24 mouse cellular contexts compared by ENCODE assay signal in the genomic region with DNA sequence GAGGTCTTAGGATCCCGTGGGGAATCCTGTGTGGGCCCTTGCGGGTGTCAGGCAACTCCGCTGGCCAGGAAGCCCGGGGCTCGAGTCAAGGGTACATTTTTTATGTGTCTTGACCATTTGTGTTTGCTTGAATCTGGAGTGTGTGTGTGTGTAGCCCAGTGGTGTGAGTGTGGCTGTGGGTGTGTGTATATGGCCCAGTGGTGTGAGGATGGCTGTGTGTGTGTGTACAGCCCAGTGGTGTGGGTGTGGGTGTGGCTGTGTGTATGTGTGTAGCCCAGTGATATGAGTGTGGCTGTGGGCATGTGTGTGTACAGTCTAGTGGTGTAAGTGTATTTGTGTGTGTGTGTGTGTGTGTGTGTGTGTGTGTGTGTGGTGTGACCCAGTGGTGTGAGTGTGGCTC.
A peak's percentile ranks its signal among the peaks of the same experiment; 100 is the strongest.
DNase-seq lines count a peak whose midpoint lies in the region; ATAC-seq lines count a peak whose summit lies in the region.
"Had no signal": no experiment of that assay in that cellular context is flagged by ENCODE, and none has a peak within 500 bp of the region (broad histone marks: within the 10 kb centered on the region; RNA-seq: fewer than 3 reads in every experiment).

No protein-coding gene starts in this region.

- peaks cover 9% of the 10 kb centered on the region for H3K9me3 ChIP-seq in heart, embryonic 12.5 days (replicated peaks)
- no peaks in the 10 kb centered on the region for H3K9me3 ChIP-seq in kidney, embryonic 14.5 days (ENCODE audit: control insufficient read depth, low read length)
- H3K9me3 ChIP-seq in kidney, embryonic 15.5 days (replicated peaks) = peaks cover 10% of the 10 kb centered on the region; the same call in 1 of the 2 replicates
- no peaks in the 10 kb centered on the region for H3K9me3 ChIP-seq in liver, embryonic 12.5 days (replicated peaks)
- H3K9me3 ChIP-seq in liver, embryonic 11.5 days (ENCODE audit: control insufficient read depth, low read length) = no peaks in the 10 kb centered on the region
- H3K9me3 ChIP-seq in limb, embryonic 15.5 days = no peaks in the 10 kb centered on the region
- H3K9me3 ChIP-seq: embryonic facial prominence, embryonic 13.5 days; embryonic facial prominence, embryonic 15.5 days; forebrain, embryonic 13.5 days had no signal

- H3K4me3 ChIP-seq in heart, embryonic 12.5 days = no peak overlapping the region
- H3K4me3 ChIP-seq in kidney, embryonic 14.5 days (ENCODE audit: low read length) = no peak overlapping the region
- no peak overlapping the region for H3K4me3 ChIP-seq in kidney, embryonic 15.5 days (replicated peaks)
- no peak overlapping the region for H3K4me3 ChIP-seq in liver, embryonic 12.5 days
- H3K4me3 ChIP-seq in liver, embryonic 11.5 days (ENCODE audit: low read depth, low read length) = no peak overlapping the region
- no peak overlapping the region for H3K4me3 ChIP-seq in limb, embryonic 15.5 days
- H3K4me3 ChIP-seq: embryonic facial prominence, embryonic 13.5 days; embryonic facial prominence, embryonic 15.5 days; erythroblast, embryonic 14.5 days; forebrain, embryonic 10.5 days; forebrain, embryonic 13.5 days had no signal

- H3K27ac ChIP-seq in heart, embryonic 12.5 days (ENCODE audit: poor library complexity, severe bottlenecking) = no peak overlapping the region
- H3K27ac ChIP-seq in kidney, embryonic 14.5 days (ENCODE audit: low read depth, low read length) = no peak overlapping the region
- H3K27ac ChIP-seq in kidney, embryonic 15.5 days = no peak overlapping the region
- H3K27ac ChIP-seq in liver, embryonic 12.5 days = no peak overlapping the region
- no peak overlapping the region for H3K27ac ChIP-seq in liver, embryonic 11.5 days (ENCODE audit: low read depth, low read length)
- H3K27ac ChIP-seq in limb, embryonic 15.5 days = no peak overlapping the region
- H3K27ac ChIP-seq: embryonic facial prominence, embryonic 13.5 days; embryonic facial prominence, embryonic 15.5 days; forebrain, embryonic 10.5 days; forebrain, embryonic 13.5 days had no signal

- no peak overlapping the region for H3K9ac ChIP-seq in heart, embryonic 12.5 days
- no peak overlapping the region for H3K9ac ChIP-seq in kidney, embryonic 14.5 days (ENCODE audit: low read depth, low read length)
- no peak overlapping the region for H3K9ac ChIP-seq in kidney, embryonic 15.5 days
- H3K9ac ChIP-seq in liver, embryonic 12.5 days = no peak overlapping the region
- H3K9ac ChIP-seq in liver, embryonic 11.5 days (ENCODE audit: low read depth, low read length) = no peak overlapping the region
- no peak overlapping the region for H3K9ac ChIP-seq in limb, embryonic 15.5 days
- H3K9ac ChIP-seq: embryonic facial prominence, embryonic 13.5 days; embryonic facial prominence, embryonic 15.5 days; forebrain, embryonic 13.5 days had no signal

- H3K27me3 ChIP-seq in heart, embryonic 12.5 days (replicated peaks) = no peaks in the 10 kb centered on the region
- no peaks in the 10 kb centered on the region for H3K27me3 ChIP-seq in kidney, embryonic 14.5 days (ENCODE audit: control insufficient read depth, insufficient read depth, low read length)
- H3K27me3 ChIP-seq in kidney, embryonic 15.5 days = no peaks in the 10 kb centered on the region
- H3K27me3 ChIP-seq in liver, embryonic 12.5 days (replicated peaks) = no peaks in the 10 kb centered on the region
- H3K27me3 ChIP-seq in liver, embryonic 11.5 days (replicated peaks; ENCODE audit: control insufficient read depth, insufficient read depth, low read length) = no peaks in the 10 kb centered on the region
- H3K27me3 ChIP-seq in limb, embryonic 15.5 days = no peaks in the 10 kb centered on the region
- H3K27me3 ChIP-seq: embryonic facial prominence, embryonic 13.5 days; embryonic facial prominence, embryonic 15.5 days; forebrain, embryonic 13.5 days had no signal

- no peak overlapping the region for H3K4me2 ChIP-seq in heart, embryonic 12.5 days
- no peak overlapping the region for H3K4me2 ChIP-seq in kidney, embryonic 14.5 days (replicated peaks; ENCODE audit: low read depth, low read length)
- no peak overlapping the region for H3K4me2 ChIP-seq in kidney, embryonic 15.5 days
- H3K4me2 ChIP-seq in liver, embryonic 12.5 days = no peak overlapping the region
- H3K4me2 ChIP-seq in liver, embryonic 11.5 days = no peak overlapping the region
- H3K4me2 ChIP-seq in limb, embryonic 15.5 days = no peak overlapping the region
- H3K4me2 ChIP-seq: embryonic facial prominence, embryonic 13.5 days; embryonic facial prominence, embryonic 15.5 days; forebrain, embryonic 13.5 days had no signal

- no peak for ATAC-seq in heart, embryonic 12.5 days (ENCODE audit: insufficient number of reproducible peaks, low FRiP score)
- ATAC-seq in kidney, embryonic 14.5 days (ENCODE audit: low FRiP score, low TSS enrichment) = peak; percentile 32; the same call in 1 of the 2 replicates
- no peak for ATAC-seq in kidney, embryonic 15.5 days (replicated peaks; ENCODE audit: low FRiP score)
- peak; percentile 30; the same call in 1 of the 2 replicates for ATAC-seq in liver, embryonic 12.5 days
- no peak for ATAC-seq in liver, embryonic 11.5 days (replicated peaks; ENCODE audit: low FRiP score)
- ATAC-seq in limb, embryonic 15.5 days (ENCODE audit: insufficient number of reproducible peaks, low FRiP score, low TSS enrichment, low read depth) = peak; percentile 52; the same call in 1 of the 2 replicates
- ATAC-seq: forebrain, embryonic 13.5 days; forebrain, embryonic 16.5 days had no signal

- no peaks in the 10 kb centered on the region for H3K36me3 ChIP-seq in heart, embryonic 12.5 days
- no peaks in the 10 kb centered on the region for H3K36me3 ChIP-seq in kidney, embryonic 14.5 days (ENCODE audit: control insufficient read depth, insufficient read depth, low read length)
- no peaks in the 10 kb centered on the region for H3K36me3 ChIP-seq in kidney, embryonic 15.5 days
- no peaks in the 10 kb centered on the region for H3K36me3 ChIP-seq in liver, embryonic 12.5 days
- no peaks in the 10 kb centered on the region for H3K36me3 ChIP-seq in liver, embryonic 11.5 days (ENCODE audit: control insufficient read depth, insufficient read depth, low read length)
- H3K36me3 ChIP-seq in limb, embryonic 15.5 days = no peaks in the 10 kb centered on the region
- H3K36me3 ChIP-seq: embryonic facial prominence, embryonic 13.5 days; embryonic facial prominence, embryonic 15.5 days; forebrain, embryonic 10.5 days had no signal

- WGBS in heart, embryonic 12.5 days = 90% methylated on average over 5 of the region's 5 CpGs
- WGBS in kidney, embryonic 14.5 days = 97% methylated on average over 5 of the region's 5 CpGs
- WGBS in kidney, embryonic 15.5 days = 90% methylated on average over 5 of the region's 5 CpGs
- WGBS in liver, embryonic 12.5 days (ENCODE audit: insufficient replicate concordance) = 75% methylated on average over 5 of the region's 5 CpGs
- WGBS in liver, embryonic 11.5 days = 90% methylated on average over 5 of the region's 5 CpGs
- WGBS in limb, embryonic 15.5 days = 82% methylated on average over 5 of the region's 5 CpGs

- no peaks in the 10 kb centered on the region for H3K4me1 ChIP-seq in heart, embryonic 12.5 days (replicated peaks)
- H3K4me1 ChIP-seq in kidney, embryonic 14.5 days (ENCODE audit: control insufficient read depth, insufficient read depth, low read length) = no peaks in the 10 kb centered on the region
- 0 out of 2 replicates have a peak, but pooled peaks cover 3% of the 10 kb centered on the region for H3K4me1 ChIP-seq in kidney, embryonic 15.5 days
- no peaks in the 10 kb centered on the region for H3K4me1 ChIP-seq in liver, embryonic 12.5 days
- H3K4me1 ChIP-seq in liver, embryonic 11.5 days (replicated peaks; ENCODE audit: control insufficient read depth, insufficient read depth, low read length) = no peaks in the 10 kb centered on the region
- no peaks in the 10 kb centered on the region for H3K4me1 ChIP-seq in limb, embryonic 15.5 days
- H3K4me1 ChIP-seq: embryonic facial prominence, embryonic 13.5 days; embryonic facial prominence, embryonic 15.5 days; forebrain, embryonic 10.5 days; forebrain, embryonic 13.5 days had no signal

- DNase-seq in heart, adult 11 months = peak; percentile 77
- DNase-seq in liver, embryonic 11.5 days (ENCODE audit: low spot score) = no peak
- no peak for DNase-seq in ovary, adult 18-20 months (ENCODE audit: low spot score)
- DNase-seq: adrenal gland, adult 2 months; adrenal gland, postnatal 10 days; adrenal gland, postnatal 25 days; cerebellum, adult 11 months; cerebellum, adult 18-20 months; cerebellum, adult 8-10 months; cerebellum, adult 9-11 months; cerebellum, postnatal 14 days; cerebellum, postnatal 36 days; embryo, embryonic 11 days had no signal

Comparison
In these comparisons a context has a peak if more than half of its experiments do, and no peak if none do; other contexts are left out.
1. ATAC-seq: peak in kidney, embryonic 14.5 days (single experiment), liver, embryonic 12.5 days (single experiment) and limb, embryonic 15.5 days (single experiment); none in heart, embryonic 12.5 days (single experiment), kidney, embryonic 15.5 days (single experiment) and liver, embryonic 11.5 days (single experiment).